Mouse (Mus musculus): ENCODE data around the gene Cog6.

Gene Cog6

DNA sequence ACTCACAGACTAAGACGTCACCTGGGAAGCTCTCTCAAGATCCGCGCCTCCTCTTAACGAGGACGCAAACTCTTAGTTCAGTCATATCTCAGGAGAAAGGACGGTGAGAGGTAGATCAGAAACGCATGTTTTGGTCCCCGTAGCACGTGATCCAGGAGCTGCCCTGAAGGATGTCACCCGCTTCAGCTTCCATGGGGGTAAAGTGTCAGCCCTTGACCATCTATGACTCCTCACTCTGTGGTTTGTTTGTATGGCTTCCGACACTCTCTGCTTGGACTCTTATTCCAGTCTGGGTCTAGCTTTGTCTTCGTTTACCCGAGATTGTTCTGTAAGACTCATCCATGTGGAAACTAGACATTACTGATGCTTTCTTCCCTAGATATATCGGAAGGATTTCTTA is 54.6 kb downstream of the Cog6 start:
- no peak for DNase-seq (ENCODE audit: low spot score in 2 of 2)

DNA sequence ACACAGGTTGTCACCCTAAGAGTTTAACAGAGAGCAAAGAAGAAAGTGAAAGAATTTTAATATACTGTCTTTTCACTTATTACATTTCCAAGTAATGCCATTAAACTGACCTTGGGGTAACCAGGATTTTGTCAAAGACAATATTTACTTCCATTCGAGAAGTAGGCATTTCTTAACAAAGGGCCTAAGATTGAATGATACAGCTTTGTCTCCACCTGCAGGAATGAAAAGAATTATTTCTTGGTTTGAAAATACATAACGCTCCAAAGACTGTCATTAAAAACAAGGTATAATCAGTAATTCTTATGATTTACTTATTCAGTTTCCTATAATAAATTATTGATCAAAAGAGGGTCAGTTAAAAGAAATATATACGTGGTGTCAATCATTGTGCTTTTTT is 55.4 kb downstream of the Cog6 start:
- DNase-seq (ENCODE audit: low spot score in 2 of 2) = no peak

DNA sequence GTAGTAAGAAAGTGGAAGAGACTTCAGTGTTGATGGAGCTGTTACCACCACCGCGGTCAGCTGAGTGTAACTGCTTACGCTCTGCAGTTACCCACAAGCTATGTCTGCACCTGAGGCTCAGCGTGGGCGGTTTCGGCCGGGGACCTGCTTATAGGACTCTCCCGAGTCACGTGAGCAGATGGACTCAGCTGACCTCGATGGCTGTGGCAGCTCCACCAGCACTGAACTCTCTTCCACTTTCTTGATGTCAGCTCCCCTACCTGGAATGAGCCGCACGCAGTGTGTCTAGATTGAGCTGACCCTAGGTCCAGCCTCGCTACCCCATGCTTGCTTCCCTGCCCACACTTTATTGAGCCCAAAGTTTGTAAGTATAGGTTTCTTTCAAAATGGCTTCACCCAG is 56.1 kb downstream of the Cog6 start:
- no peak for DNase-seq (ENCODE audit: low spot score in 2 of 2)

DNA sequence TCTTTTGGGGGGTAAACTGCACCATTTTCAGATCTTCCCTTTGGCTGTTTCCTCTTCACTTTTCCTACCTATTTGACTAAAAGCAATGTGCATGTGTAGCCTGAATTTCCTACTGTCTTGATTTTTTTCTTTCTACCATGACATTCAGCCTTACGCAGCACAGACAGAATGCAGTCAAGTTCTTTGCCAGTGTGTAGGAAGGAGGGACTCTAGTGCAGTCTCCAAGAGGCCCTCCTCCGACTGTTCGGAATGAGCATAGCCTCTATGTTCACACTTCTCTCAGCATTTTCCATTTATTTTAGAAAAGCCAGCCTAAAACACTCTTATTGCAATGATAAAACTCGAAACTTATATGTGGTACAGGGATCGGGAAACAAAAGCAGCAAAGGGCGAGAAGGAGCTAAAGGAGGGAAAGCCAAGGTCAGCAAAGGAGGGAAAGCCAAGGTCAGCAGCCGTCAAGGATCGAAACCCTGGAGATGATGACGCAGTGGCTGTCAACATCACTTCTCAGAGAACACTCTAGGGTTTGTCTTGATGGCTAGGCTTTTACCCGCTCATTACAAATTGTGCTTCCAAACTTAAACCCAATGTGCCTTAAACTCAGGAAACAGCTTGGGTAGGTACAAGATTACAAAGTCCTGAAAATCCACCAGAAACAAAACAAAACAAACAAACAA is 58.5 kb downstream of the Cog6 start:
- DNase-seq (ENCODE audit: low spot score in 2 of 2) = no peak

DNA sequence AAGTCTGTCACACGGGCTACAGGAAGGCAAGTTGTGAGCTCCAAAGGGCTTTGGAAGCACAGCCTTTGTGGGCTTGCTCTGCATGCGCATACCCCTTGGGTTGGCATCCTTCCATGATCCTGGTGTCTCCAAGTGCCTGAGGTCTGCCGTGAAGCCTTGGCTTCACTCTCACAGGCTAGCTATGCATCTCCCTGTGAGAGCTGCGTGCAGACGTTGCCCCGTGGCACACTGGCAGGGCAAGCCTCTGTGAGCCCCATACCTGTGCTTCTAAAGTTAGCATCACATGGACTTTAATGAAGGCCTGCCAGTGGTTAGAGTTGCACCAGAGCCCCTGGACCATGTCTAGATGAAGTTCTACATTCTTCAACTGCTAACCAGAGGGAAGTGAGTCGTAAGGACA is 59.2 kb downstream of the Cog6 start:
- no peak for DNase-seq (ENCODE audit: low spot score in 2 of 2)

DNA sequence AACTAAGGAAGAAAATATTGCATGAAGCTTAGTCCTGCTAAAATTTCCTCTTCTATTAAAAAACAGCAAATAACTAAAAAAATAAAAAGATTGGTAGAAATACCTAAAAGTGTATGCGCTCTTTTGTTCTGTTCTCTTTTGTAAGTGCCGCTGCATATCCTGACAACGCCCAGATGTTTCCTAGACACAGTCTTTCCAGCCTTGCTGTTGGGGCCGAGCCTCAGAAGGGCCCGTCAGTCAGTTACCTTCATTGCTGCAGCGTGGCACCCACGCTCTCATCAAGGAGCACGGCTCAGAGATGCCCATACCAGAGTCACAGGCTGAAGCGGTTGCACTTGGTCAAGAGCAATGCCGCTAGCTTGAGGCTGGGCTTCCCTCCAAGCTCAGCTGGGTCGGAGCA is 60.8 kb downstream of the Cog6 start:
- no peak for DNase-seq (ENCODE audit: low spot score in 2 of 2)

DNA sequence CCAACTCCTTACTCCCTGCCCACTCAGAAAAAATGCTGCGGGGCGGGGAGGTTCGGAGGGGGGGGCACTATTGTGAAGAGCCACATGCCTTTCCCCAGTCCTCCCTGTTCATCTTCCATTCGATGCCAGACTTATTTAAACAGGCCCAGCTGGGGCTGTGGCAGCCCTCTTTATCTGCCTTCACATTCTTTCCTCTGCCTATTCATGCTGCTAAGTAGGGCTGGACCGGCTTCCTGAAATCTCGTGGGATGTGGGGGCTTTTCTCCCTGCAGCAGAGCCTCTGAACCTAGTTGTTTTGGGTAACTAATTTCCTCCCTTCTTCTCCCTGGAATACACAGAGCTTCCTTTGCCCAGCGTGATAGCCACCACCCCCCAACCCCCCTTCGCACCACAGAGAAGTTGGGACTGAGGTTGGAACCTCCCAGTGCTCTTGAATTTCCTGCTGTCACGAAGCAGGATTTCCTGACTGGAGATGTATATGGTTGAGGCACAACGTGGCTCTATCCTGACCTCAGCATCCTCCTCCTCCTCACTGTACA is 61.5 kb downstream of the Cog6 start:
- no peak for DNase-seq (ENCODE audit: low spot score in 2 of 2)

DNA sequence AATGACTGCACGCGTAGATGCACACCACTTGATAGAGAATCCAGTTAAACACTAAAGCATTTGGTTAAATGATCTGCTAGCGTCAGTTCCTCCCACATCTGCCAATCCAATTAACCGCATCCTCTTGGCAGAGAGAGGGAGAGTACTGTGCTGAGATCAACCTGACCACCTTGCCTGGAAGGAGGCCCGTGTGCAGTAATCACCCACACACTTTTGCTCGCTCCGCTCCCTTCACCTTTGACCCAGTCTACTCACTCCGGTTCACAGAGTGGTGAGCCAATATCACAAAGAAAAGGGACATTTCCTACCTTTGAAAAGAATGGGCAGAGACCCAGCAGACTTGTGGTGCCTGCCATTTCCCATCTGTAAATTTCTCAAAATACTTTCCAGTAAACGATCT is 62.4 kb downstream of the Cog6 start:
- DNase-seq (ENCODE audit: low spot score in 2 of 2) = no peak

DNA sequence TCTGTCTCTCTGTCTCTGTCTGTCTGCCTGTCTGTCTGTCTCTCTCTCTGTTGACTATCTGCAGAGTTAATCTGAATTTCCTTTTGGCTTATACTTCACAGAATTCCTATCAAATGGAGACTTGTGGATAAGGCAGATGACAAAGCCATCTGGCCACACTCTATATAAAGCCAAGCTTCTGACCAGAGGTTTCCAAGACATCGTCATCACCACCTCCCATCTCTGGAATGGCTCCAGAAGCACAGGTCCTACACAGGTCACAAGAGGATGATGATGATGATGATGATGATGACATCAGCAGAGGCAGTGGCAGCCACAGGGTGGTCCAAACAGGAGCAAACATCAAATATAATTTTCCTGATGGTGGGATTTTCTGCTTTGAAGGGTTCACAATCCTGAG is 63.2 kb downstream of the Cog6 start:
- DNase-seq (ENCODE audit: low spot score in 2 of 2) = no peak

DNA sequence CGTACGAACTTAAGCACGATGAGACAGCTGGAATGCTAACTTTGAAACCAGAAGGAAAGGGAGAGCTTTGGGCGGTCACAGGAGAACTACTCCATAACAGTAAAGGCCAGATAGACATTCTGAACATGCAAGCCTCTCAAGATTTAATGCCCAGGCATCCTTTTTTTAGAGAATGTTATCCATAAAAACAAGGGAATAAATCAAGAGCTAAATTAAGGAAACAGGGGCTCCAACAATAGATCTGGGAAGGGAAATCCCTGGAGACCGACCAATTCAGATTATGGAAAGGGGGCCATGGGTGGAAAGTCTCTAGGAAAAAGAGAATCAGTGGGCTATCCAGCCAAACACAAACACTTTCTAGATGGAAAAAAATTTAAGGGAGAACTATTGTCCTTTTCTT is 68.2 kb downstream of the Cog6 start:
- DNase-seq (ENCODE audit: low spot score in 2 of 2) = no peak

DNA sequence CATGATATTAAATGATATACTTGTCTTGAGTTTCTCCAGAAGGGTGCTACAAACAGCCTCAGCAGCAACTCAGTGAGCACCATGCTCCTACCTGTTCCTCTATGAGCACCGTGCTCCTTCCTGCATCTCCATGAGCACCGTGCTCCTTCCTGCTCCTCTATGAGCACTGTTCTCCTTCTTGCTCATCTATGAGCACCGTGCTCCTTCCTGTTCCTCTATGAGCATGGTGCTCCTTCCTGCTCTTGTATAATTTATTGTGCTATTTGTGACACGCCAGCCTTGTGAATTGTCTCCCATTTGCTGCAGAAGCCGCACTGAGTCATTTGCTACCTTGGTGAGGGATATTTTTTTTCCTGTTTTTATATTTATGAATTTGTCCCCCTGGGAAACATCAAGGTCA is 69.6 kb downstream of the Cog6 start:
- no peak for DNase-seq (ENCODE audit: low spot score in 2 of 2)

DNA sequence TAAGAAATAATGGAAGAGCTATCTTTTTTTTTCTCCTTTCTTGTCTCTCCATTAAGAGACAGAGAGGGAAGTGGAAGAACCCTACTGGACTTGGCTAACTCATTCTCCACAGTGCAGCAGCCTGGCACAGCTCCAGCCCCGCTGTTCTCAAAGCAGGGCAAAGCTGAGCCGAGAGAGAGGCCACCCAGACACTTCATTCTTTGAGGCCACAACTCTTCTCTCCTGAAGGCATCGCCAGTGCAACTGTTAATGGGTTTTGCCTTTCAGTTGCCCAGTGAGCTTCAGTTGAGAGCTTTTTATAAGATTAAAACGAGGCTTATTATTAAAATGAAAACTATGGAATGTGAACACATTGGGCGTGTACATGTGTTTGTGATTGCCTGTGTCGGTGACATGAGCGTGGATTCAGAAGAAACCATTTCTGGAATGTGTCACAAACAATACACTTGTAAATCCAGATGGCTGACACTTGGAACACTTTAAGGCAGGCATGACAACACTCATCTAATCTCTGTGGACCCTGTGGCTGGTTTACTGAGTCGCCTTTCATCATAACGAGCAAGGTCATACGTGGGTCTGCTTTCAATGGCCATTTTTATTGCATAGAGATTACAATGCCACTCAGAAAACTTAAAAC is 76.1 kb downstream of the Cog6 start:
- no peak for DNase-seq (ENCODE audit: low spot score in 2 of 2)

DNA sequence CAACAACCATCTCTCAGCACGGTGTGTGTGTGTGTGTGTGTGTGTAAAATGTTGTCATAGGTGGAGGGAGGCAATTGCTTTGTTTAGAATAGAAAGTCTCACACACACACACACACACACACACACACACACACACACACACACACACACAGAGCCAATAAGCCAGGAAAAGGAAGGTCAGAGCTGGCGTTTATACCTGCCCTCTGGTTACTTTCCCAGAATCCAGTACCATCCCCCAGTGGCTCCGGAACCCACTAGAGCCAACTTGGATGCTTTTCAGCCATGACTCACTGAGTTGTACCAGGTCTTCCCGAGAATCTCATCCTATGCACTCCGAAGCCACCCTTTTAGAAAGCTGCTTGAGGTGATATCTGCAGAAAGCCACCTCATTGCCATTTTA is 78.6 kb downstream of the Cog6 start:
- no peak for DNase-seq (ENCODE audit: low spot score in 2 of 2)

DNA sequence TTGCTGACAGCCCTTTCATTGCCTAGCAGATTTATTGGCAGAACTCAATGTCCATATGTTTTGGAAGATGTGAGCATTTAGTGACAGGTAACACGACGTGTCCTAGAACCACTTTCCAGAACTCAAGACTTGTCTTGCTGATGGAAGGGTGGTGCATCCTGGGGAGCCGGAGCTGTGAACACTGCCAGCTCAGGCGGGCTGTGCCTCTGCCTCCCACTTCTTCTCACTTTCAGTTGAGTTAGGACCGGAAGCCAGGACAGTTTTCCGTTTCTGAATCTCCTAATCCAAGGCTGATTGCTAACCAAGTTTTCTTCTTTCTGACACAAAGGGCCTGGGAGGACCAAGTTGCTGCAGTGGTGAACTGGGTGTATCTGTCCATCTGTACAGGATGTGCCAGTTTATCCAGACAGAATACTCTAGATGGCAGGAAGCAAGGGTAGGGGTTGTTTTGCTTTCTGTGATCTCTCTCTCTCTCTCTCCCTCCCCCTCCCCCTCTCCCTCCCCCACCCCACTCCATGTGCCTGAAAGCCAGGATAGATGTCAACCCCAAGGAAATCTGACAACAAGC is 79.2 kb downstream of the Cog6 start:
- no peak for DNase-seq (ENCODE audit: low spot score in 2 of 2)

DNA sequence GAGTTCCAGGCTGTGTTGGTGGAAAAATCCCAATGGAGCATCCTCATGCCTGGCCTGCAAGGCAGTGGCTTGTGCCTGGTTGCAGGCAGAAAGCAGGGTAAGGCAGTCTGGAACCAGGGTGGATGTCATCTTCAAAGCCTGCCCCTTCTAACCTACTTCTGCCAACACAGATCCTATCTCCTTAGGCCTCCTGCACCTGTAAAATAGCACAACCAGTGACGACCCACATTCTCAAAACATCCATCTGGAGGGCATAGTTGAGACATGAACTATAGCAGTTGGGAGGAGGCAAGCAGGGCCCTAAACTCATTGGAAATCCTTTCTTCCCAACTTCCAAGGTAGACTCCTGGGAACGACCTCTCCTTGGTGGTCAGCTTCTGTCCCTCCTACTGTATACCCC is 85.1 kb downstream of the Cog6 start:
- no peak for DNase-seq (ENCODE audit: low spot score in 2 of 2)
